Mouse (Mus musculus) megakaryocyte, embryonic 14.5 days (primary cell): Measurements from ENCODE around the gene Wnt16. TPM values are rescaled to one million over a fixed set of nuclear protein-coding genes. Genes with fewer than 3 reads are reported as not detected.

Experiments used
- H3K27me3 ChIP-seq: replicated peaks from 2 replicates; pipeline ENCODE3; 2012; ENCODE audit warnings: inconsistent platforms
- H3K36me3 ChIP-seq: replicated peaks from 2 replicates; pipeline ENCODE3; 2012; ENCODE audit warnings: low read length, inconsistent platforms, mixed read lengths
- H3K4me1 ChIP-seq: 2 replicates; pipeline ENCODE4 v1.6.1; 2012; ENCODE audit warnings: inconsistent platforms
- H3K4me3 ChIP-seq: replicated peaks from 2 replicates; pipeline ENCODE3; 2012; ENCODE audit warnings: moderate library complexity, mild to moderate bottlenecking, inconsistent platforms
- H3K9me3 ChIP-seq: 2 replicates; pipeline ENCODE4 v1.6.1; 2012; ENCODE audit warnings: inconsistent platforms
- FLI1 ChIP-seq: IDR thresholded peaks from 2 replicates; pipeline ENCODE4 v1.6.1; 2012; ENCODE audit warnings: low read length, inconsistent platforms, mixed read lengths
- GATA1 ChIP-seq: IDR thresholded peaks from 3 replicates; pipeline ENCODE4 v1.6.1; 2012; ENCODE audit warnings: mixed read lengths, low read length, inconsistent platforms, borderline replicate concordance
- polyA plus RNA-seq: library from polyadenylated mRNA; stranded (reverse); fragments of >175 nt; gene quantifications from 2 replicates; pipeline ENCODE4 v1.2.3, GENCODE M21; 2012; ENCODE audit warnings: low replicate concordance; ENCODE audit not compliant: insufficient read depth

Wnt16 gene
- polyA plus RNA-seq, 1 experiment = 0.20 TPM

GRCm38 (mm10) chr6:22325364-22326072 is 37.5 kb downstream of the Wnt16 start:
- Histone ChIP-seq H3K4me1 (peaks cover 42% of the 10 kb centered on the region), H3K4me3 (peak overlapping the region; percentile 59), H3K27me3 (no peaks in the 10 kb centered on the region), H3K9me3 (no peaks in the 10 kb centered on the region), H3K36me3 (peaks cover 92% of the 10 kb centered on the region)
- TF ChIP-seq GATA1 (no peak), FLI1 (no peak)

GRCm38 (mm10) chr6:22326289-22326688 is 38.3 kb downstream of the Wnt16 start:
- TF ChIP-seq FLI1 (no peak), GATA1 (no peak)
- H3K4me3 ChIP-seq = no peak overlapping the region
- peaks cover 91% of the 10 kb centered on the region for H3K36me3 ChIP-seq
- H3K4me1 ChIP-seq = peaks cover 50% of the 10 kb centered on the region
- no peaks in the 10 kb centered on the region for H3K27me3 ChIP-seq
- no peaks in the 10 kb centered on the region for H3K9me3 ChIP-seq

GRCm38 (mm10) chr6:22327091-22327490 is 39.1 kb downstream of the Wnt16 start:
- Histone ChIP-seq H3K4me1 (peaks cover 58% of the 10 kb centered on the region), H3K36me3 (peaks cover 91% of the 10 kb centered on the region), H3K9me3 (no peaks in the 10 kb centered on the region)

GRCm38 (mm10) chr6:22327931-22328330 is 39.9 kb downstream of the Wnt16 start:
- H3K4me1 ChIP-seq = peaks cover 61% of the 10 kb centered on the region
- TF ChIP-seq FLI1 (no peak), GATA1 (no peak)
- H3K4me3 ChIP-seq = peak overlapping the region; percentile 43
- peaks cover 91% of the 10 kb centered on the region for H3K36me3 ChIP-seq
- no peaks in the 10 kb centered on the region for H3K9me3 ChIP-seq
- H3K27me3 ChIP-seq = no peaks in the 10 kb centered on the region

More at GRCm38 (mm10) chr6:22327091-22327490, 39.1 kb downstream of the Wnt16 start:
- no peak overlapping the region for H3K4me3 ChIP-seq
- H3K27me3 ChIP-seq = no peaks in the 10 kb centered on the region
- TF ChIP-seq GATA1 (no peak), FLI1 (no peak)

- no peaks in the 10 kb centered on the region for H3K9me3 ChIP-seq
- no peak for TF ChIP-seq FLI1
- peaks cover 63% of the 10 kb centered on the region for H3K4me1 ChIP-seq
- H3K4me3 ChIP-seq = peak overlapping the region; percentile 50
- H3K27me3 ChIP-seq = no peaks in the 10 kb centered on the region
- peaks cover 86% of the 10 kb centered on the region for H3K36me3 ChIP-seq
Measured at GRCm38 (mm10) chr6:22330169-22330960, 42.3 kb downstream of the Wnt16 start.

- no peak for TF ChIP-seq GATA1
- TF ChIP-seq FLI1 = no peak
Measured at GRCm38 (mm10) chr6:22332548-22332947, 44.5 kb downstream of the Wnt16 start.

GRCm38 (mm10) chr6:22339763-22340542 is 51.9 kb downstream of the Wnt16 start:
- H3K9me3 ChIP-seq = no peaks in the 10 kb centered on the region
- no peaks in the 10 kb centered on the region for H3K27me3 ChIP-seq
- peaks cover 64% of the 10 kb centered on the region for H3K36me3 ChIP-seq
- TF ChIP-seq GATA1 = no peak
- no peak for TF ChIP-seq FLI1
- H3K4me3 ChIP-seq = no peak overlapping the region
- peaks cover 67% of the 10 kb centered on the region for H3K4me1 ChIP-seq

More at GRCm38 (mm10) chr6:22332548-22332947, 44.5 kb downstream of the Wnt16 start:
- Histone ChIP-seq H3K4me3 (no peak overlapping the region), H3K36me3 (peaks cover 83% of the 10 kb centered on the region), H3K9me3 (no peaks in the 10 kb centered on the region), H3K27me3 (no peaks in the 10 kb centered on the region), H3K4me1 (peaks cover 64% of the 10 kb centered on the region)

- H3K4me3 ChIP-seq = no peak overlapping the region
- peaks cover 60% of the 10 kb centered on the region for H3K36me3 ChIP-seq
- TF ChIP-seq FLI1 = no peak
- TF ChIP-seq GATA1 = no peak
- H3K4me1 ChIP-seq = peaks cover 73% of the 10 kb centered on the region
- no peaks in the 10 kb centered on the region for H3K27me3 ChIP-seq
- no peaks in the 10 kb centered on the region for H3K9me3 ChIP-seq
Measured at GRCm38 (mm10) chr6:22340779-22341178, 52.8 kb downstream of the Wnt16 start.

GRCm38 (mm10) chr6:22343292-22343691 is 55.3 kb downstream of the Wnt16 start:
- Histone ChIP-seq H3K4me3 (no peak overlapping the region), H3K36me3 (peaks cover 39% of the 10 kb centered on the region), H3K27me3 (no peaks in the 10 kb centered on the region), H3K9me3 (no peaks in the 10 kb centered on the region), H3K4me1 (peaks cover 81% of the 10 kb centered on the region)
- TF ChIP-seq FLI1 (no peak), GATA1 (no peak)
